Mouse (Mus musculus): Measurements from ENCODE around the gene Pdzk1ip1. TPM values are rescaled to one million over a fixed set of nuclear protein-coding genes. Genes with fewer than 3 reads are reported as not detected.

Gene Pdzk1ip1
- total and polyA plus RNA-seq, 3 experiments: 0.14 TPM; not detected in 2

DNA sequence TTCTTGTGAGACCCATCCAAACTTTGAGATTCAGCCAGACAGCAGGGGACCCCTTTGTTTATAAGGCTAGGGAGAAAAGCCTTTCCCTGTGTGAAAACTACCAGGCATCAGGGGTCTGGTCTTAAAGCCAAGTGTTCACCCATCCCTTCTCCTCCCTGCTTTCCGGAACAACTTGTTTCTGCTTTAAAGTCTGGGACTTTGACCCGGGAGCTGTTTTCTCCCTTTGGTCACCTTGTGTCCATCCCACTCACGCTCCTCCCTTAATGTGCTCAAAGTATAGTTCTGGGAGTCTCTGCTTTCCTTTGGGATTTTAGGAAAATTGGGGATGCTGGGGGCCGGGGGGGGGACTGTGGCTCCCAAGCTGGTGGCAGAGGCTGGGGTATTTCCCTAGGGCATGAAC lies 2.3 kb upstream of the Pdzk1ip1 start:
- no peaks in the 10 kb centered on the region for H3K9me3 ChIP-seq (replicated peaks; ENCODE audit: insufficient read depth, low read length)
- no peaks in the 10 kb centered on the region for H3K79me2 ChIP-seq (ENCODE audit: control insufficient read depth, insufficient read depth, low read length, poor library complexity)
- no peaks in the 10 kb centered on the region for H3K36me3 ChIP-seq (ENCODE audit: control insufficient read depth in 1 of 2, insufficient read depth in 2 of 2, low read length in 2 of 2)
- peaks cover 0 to 8% of the 10 kb centered on the region in 2 experiments; a peak in 1 of 4 replicates for H3K4me1 ChIP-seq (ENCODE audit: control insufficient read depth in 1 of 2, insufficient read depth in 2 of 2, low read length in 2 of 2)
- TF ChIP-seq ZNF384 (IDR thresholded peaks at IDR 0.05; ENCODE audit: low read depth, low read length) (no peak), POLR2AphosphoS2 (IDR thresholded peaks at IDR 0.05; ENCODE audit: low read length) (no peak), MAFK (IDR thresholded peaks at IDR 0.05; ENCODE audit: borderline replicate concordance, low read depth, low read length) (no peak), GABPA (IDR thresholded peaks at IDR 0.05; ENCODE audit: low read depth, low read length) (no peak), TCF12 (IDR thresholded peaks at IDR 0.05; ENCODE audit: low read depth, low read length) (no peak), CHD1 (IDR thresholded peaks at IDR 0.05; ENCODE audit: low read depth, low read length) (no peak), MYC (IDR thresholded peaks at IDR 0.05; ENCODE audit: low read depth, low read length) (no peak), MAZ (IDR thresholded peaks at IDR 0.05; ENCODE audit: low read depth, low read length) (no peak), EP300 (IDR thresholded peaks at IDR 0.05; ENCODE audit: low read depth in 1 of 2, low read length in 2 of 2) (no peak), MXI1 (IDR thresholded peaks at IDR 0.05; ENCODE audit: low read depth, low read length) (no peak), NELFE (IDR thresholded peaks at IDR 0.05; ENCODE audit: low read depth, low read length) (no peak), RAD21 (IDR thresholded peaks at IDR 0.05; ENCODE audit: low read depth, low read length) (no peak), MEF2A (IDR thresholded peaks at IDR 0.05; ENCODE audit: extremely low read depth, insufficient replicate concordance, low read depth, low read length, poor library complexity, severe bottlenecking) (no peak), ETS1 (IDR thresholded peaks at IDR 0.05; ENCODE audit: low read depth, low read length) (no peak), GATA1 (IDR thresholded peaks at IDR 0.05; ENCODE audit: low read depth, low read length) (no peak), CTCF (IDR thresholded peaks at IDR 0.05 in 2 of 3, conservative IDR thresholded peaks at IDR 0.05 in 1 of 3; ENCODE audit: control insufficient read depth in 1 of 3, insufficient read depth in 1 of 3, low read depth in 2 of 3, low read length in 3 of 3, poor library complexity in 1 of 3, severe bottlenecking in 1 of 3) (no peak), TBP (IDR thresholded peaks at IDR 0.05; ENCODE audit: low read depth, low read length) (no peak)
- H3K27ac ChIP-seq (ENCODE audit: control insufficient read depth, low read depth, low read length): no peak overlapping the region
- no peak overlapping the region for H3K9ac ChIP-seq (ENCODE audit: control insufficient read depth, low read depth, low read length, poor library complexity, severe bottlenecking)
- DNase-seq (ENCODE audit: low read depth, low spot score): no peak
- H3K27me3 ChIP-seq (ENCODE audit: control insufficient read depth in 1 of 2, insufficient read depth in 2 of 2, low read length in 2 of 2): no peaks in the 10 kb centered on the region
- no peak overlapping the region for H3K4me3 ChIP-seq (ENCODE audit: control insufficient read depth in 1 of 2, insufficient read depth in 1 of 2, low read depth in 2 of 2, low read length in 2 of 2)

- Histone ChIP-seq H3K79me2 (ENCODE audit: control insufficient read depth, insufficient read depth, low read length, poor library complexity) (no peaks in the 10 kb centered on the region), H3K9ac (ENCODE audit: control insufficient read depth, low read depth, low read length, poor library complexity, severe bottlenecking) (no peak overlapping the region), H3K4me3 (ENCODE audit: control insufficient read depth in 1 of 2, insufficient read depth in 1 of 2, low read depth in 2 of 2, low read length in 2 of 2) (no peak overlapping the region), H3K27me3 (ENCODE audit: control insufficient read depth in 1 of 2, insufficient read depth in 2 of 2, low read length in 2 of 2) (no peaks in the 10 kb centered on the region), H3K36me3 (ENCODE audit: control insufficient read depth in 1 of 2, insufficient read depth in 2 of 2, low read length in 2 of 2) (no peaks in the 10 kb centered on the region), H3K4me1 (ENCODE audit: control insufficient read depth in 1 of 2, insufficient read depth in 2 of 2, low read length in 2 of 2) (peaks cover 0 to 3% of the 10 kb centered on the region in 2 experiments; a peak in 1 of 4 replicates), H3K9me3 (replicated peaks; ENCODE audit: insufficient read depth, low read length) (no peaks in the 10 kb centered on the region), H3K27ac (ENCODE audit: control insufficient read depth, low read depth, low read length) (no peak overlapping the region)
- no peak for DNase-seq (ENCODE audit: low read depth, low spot score)
- TF ChIP-seq TBP (IDR thresholded peaks at IDR 0.05; ENCODE audit: low read depth, low read length): no peak
- no peak for TF ChIP-seq BHLHE40 (IDR thresholded peaks at IDR 0.05; ENCODE audit: borderline replicate concordance, low read depth, low read length)
- TF ChIP-seq ZKSCAN1 (IDR thresholded peaks at IDR 0.05; ENCODE audit: low read depth, low read length): no peak
- no peak for TF ChIP-seq SIN3A (IDR thresholded peaks at IDR 0.05; ENCODE audit: low read length)
- TF ChIP-seq JUND (IDR thresholded peaks at IDR 0.05; ENCODE audit: low read depth, low read length): no peak
- TF ChIP-seq GABPA (IDR thresholded peaks at IDR 0.05; ENCODE audit: low read depth, low read length): no peak
- TF ChIP-seq HCFC1 (IDR thresholded peaks at IDR 0.05; ENCODE audit: low read depth, low read length): no peak
- no peak for TF ChIP-seq EP300 (IDR thresholded peaks at IDR 0.05; ENCODE audit: low read depth in 1 of 2, low read length in 2 of 2)
- TF ChIP-seq POLR2A (IDR thresholded peaks at IDR 0.05; ENCODE audit: control insufficient read depth in 1 of 2, insufficient read depth in 1 of 2, low read depth in 1 of 2, low read length in 2 of 2, poor library complexity in 1 of 2): no peak
- no peak for TF ChIP-seq MEF2A (IDR thresholded peaks at IDR 0.05; ENCODE audit: extremely low read depth, insufficient replicate concordance, low read depth, low read length, poor library complexity, severe bottlenecking)
- no peak for TF ChIP-seq ZNF384 (IDR thresholded peaks at IDR 0.05; ENCODE audit: low read depth, low read length)
- TF ChIP-seq ZMIZ1 (IDR thresholded peaks at IDR 0.05; ENCODE audit: low read depth, low read length): no peak
- no peak for TF ChIP-seq ETS1 (IDR thresholded peaks at IDR 0.05; ENCODE audit: low read depth, low read length)
- TF ChIP-seq NELFE (IDR thresholded peaks at IDR 0.05; ENCODE audit: low read depth, low read length): no peak
- TF ChIP-seq CTCF (IDR thresholded peaks at IDR 0.05 in 2 of 3, conservative IDR thresholded peaks at IDR 0.05 in 1 of 3; ENCODE audit: control insufficient read depth in 1 of 3, insufficient read depth in 1 of 3, low read depth in 2 of 3, low read length in 3 of 3, poor library complexity in 1 of 3, severe bottlenecking in 1 of 3): no peak
- TF ChIP-seq MAFK (IDR thresholded peaks at IDR 0.05; ENCODE audit: borderline replicate concordance, low read depth, low read length): no peak
- no peak for TF ChIP-seq RAD21 (IDR thresholded peaks at IDR 0.05; ENCODE audit: low read depth, low read length)
- TF ChIP-seq MYC (IDR thresholded peaks at IDR 0.05; ENCODE audit: low read depth, low read length): no peak
- no peak for TF ChIP-seq TAL1 (IDR thresholded peaks at IDR 0.05; ENCODE audit: low read length)
- no peak for TF ChIP-seq NRF1 (IDR thresholded peaks at IDR 0.05; ENCODE audit: insufficient read depth, low read depth, low read length, poor library complexity, severe bottlenecking)
Measured at GRCm38 (mm10) chr4:115086763-115087415, 1.6 kb upstream of the Pdzk1ip1 start.
